Mouse (Mus musculus) ES-Bruce4 (cell line): ENCODE data around the gene Iqcd.

ENCODE experiments used
- CTCF ChIP-seq: IDR thresholded peaks from one replicate; pipeline ENCODE4 v1.8.1; 2011; ENCODE audit warnings: low read depth, low read length
- EP300 ChIP-seq: IDR thresholded peaks from 2 replicates; pipeline ENCODE4 v1.6.1; 2011; ENCODE audit warnings: low read depth, low read length; ENCODE audit not compliant: insufficient read depth
- POLR2A ChIP-seq: IDR thresholded peaks from one replicate; pipeline ENCODE4 v1.8.1; 2011; ENCODE audit warnings: low read length; ENCODE audit not compliant: insufficient read depth

DNA sequence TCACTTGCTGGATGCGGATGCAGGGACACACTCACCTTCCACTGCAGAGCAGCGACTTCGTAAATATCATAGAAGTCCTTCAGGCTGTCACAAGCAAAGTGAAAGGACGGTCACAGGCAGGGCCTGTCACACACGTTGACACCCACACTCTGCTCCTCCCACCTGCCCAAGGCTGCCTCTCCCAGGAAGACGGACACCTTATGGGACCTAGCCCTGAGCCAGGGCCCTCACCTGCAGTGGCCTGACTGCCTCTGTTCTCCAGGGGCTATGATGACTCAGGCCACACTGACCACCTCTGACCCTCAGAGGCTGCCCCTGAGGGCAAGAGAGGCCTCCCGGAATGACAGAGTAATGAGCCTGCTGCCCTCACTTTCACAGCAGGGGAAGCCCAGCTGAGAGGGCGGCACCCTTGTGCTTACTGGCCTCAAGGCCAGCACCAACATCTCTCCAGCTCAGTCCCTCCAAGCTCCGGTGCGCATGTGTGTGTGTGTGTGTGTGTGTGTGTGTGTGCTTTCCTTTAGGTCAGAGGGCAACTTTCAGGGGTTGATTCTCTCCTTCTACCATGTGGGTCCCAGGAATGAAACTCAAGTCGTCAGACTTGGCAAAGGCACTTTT, 40.5 kb upstream of the Iqcd start:
- no peak for TF ChIP-seq CTCF
- TF ChIP-seq POLR2A: no peak
- no peak for TF ChIP-seq EP300
